Mouse (Mus musculus) myocyte (in vitro differentiated cells): ENCODE measurements around the gene Tesc. TPM values are rescaled to one million over a fixed set of nuclear protein-coding genes. Genes with fewer than 3 reads are reported as not detected.

ENCODE experiments used
- H3K27me3 ChIP-seq: one replicate; pipeline ENCODE4 v1.6.1; 2011; ENCODE audit not compliant: control insufficient read depth, insufficient read depth, insufficient read length
- H3K36me3 ChIP-seq: one replicate; pipeline ENCODE4 v1.6.1; 2011; ENCODE audit not compliant: control insufficient read depth, insufficient read depth
- H3K4me2 ChIP-seq: one replicate; pipeline ENCODE4 v1.6.1; 2011; ENCODE audit warnings: low read depth, control low read depth
- H3K4me3 ChIP-seq: one replicate; pipeline ENCODE4 v1.5.1; 2011; ENCODE audit warnings: mild to moderate bottlenecking, control low read depth, moderate library complexity
- H3K79me2 ChIP-seq: one replicate; pipeline ENCODE4 v1.6.1; 2011; ENCODE audit not compliant: control insufficient read depth, insufficient read depth
- H3ac ChIP-seq: one replicate; pipeline ENCODE4 v1.6.1; 2011; ENCODE audit not compliant: control insufficient read depth, insufficient read length
- CEBPB ChIP-seq: IDR thresholded peaks from 2 replicates; pipeline ENCODE4 v1.6.1; 2011; ENCODE audit warnings: mild to moderate bottlenecking, moderate library complexity; ENCODE audit not compliant: poor library complexity, insufficient read depth, severe bottlenecking
- E2F4 ChIP-seq: IDR thresholded peaks from one replicate; pipeline ENCODE4 v1.6.1; 2011; ENCODE audit warnings: mild to moderate bottlenecking, control low read depth, moderate library complexity; ENCODE audit not compliant: insufficient read depth
- MAX ChIP-seq: IDR thresholded peaks from one replicate; pipeline ENCODE4 v1.6.1; 2011; ENCODE audit warnings: low read depth, mild to moderate bottlenecking, control low read depth
- MYOD1 ChIP-seq, 3 experiments: IDR thresholded peaks; one replicate each; pipeline ENCODE4 v1.6.1; 2011; ENCODE audit warnings: control low read depth in 2 of 3, low read depth in 2 of 3, mild to moderate bottlenecking in 2 of 3, moderate library complexity in 1 of 3; ENCODE audit not compliant: insufficient read length in 2 of 3, control insufficient read depth in 1 of 3
- MYOG ChIP-seq, 3 experiments: IDR thresholded peaks; one replicate each; pipeline ENCODE4 v1.6.1; 2011; ENCODE audit warnings: control low read depth in 2 of 3, low read depth in 2 of 3, mild to moderate bottlenecking in 2 of 3; ENCODE audit not compliant: insufficient read length in 2 of 3, control insufficient read depth in 1 of 3, insufficient read depth in 1 of 3
- POLR2A ChIP-seq: IDR thresholded peaks from one replicate; pipeline ENCODE4 v1.6.1; 2011; ENCODE audit warnings: low read depth, mild to moderate bottlenecking, control low read depth, moderate library complexity; ENCODE audit not compliant: insufficient read length
- POLR2AphosphoS2 ChIP-seq: IDR thresholded peaks from one replicate; pipeline ENCODE4 v1.6.1; 2011; ENCODE audit warnings: low read depth, control low read depth; ENCODE audit not compliant: insufficient read length
- REST ChIP-seq: IDR thresholded peaks from one replicate; pipeline ENCODE4 v1.6.1; 2011; ENCODE audit warnings: mild to moderate bottlenecking, control low read depth, moderate library complexity; ENCODE audit not compliant: insufficient read depth, insufficient read length
- SRF ChIP-seq: IDR thresholded peaks from one replicate; pipeline ENCODE4 v1.6.1; 2011; ENCODE audit warnings: low read depth; ENCODE audit not compliant: control insufficient read depth, insufficient read length
- TCF12 ChIP-seq: IDR thresholded peaks from one replicate; pipeline ENCODE4 v1.6.1; 2011; ENCODE audit warnings: mild to moderate bottlenecking, control low read depth; ENCODE audit not compliant: poor library complexity, insufficient read depth, severe bottlenecking
- TCF3 ChIP-seq: IDR thresholded peaks from one replicate; pipeline ENCODE4 v1.6.1; 2011; ENCODE audit warnings: low read depth, control low read depth; ENCODE audit not compliant: insufficient read length
- USF1 ChIP-seq: IDR thresholded peaks from one replicate; pipeline ENCODE4 v1.6.1; 2011; ENCODE audit warnings: low read depth, mild to moderate bottlenecking, control low read depth, moderate library complexity
- polyA plus RNA-seq: library from polyadenylated mRNA; unstranded; fragments of >200 nt; fragmentation: generic; extraction: Trizol; gene quantifications from one replicate; pipeline ENCODE4 v1.2.1, GENCODE M21; 2012; ENCODE audit warnings: missing spikeins

Gene Tesc
- 3.1 TPM for polyA plus RNA-seq

GRCm38 (mm10) chr5:118027698-118028190, at the start of gene Tesc:
Gene Tesc, plus strand, starts transcription at chr5:118027743.
- H3K79me2 ChIP-seq, result no peaks in the 10 kb centered on the region
- no peak within 1 kb of the TSS for H3ac ChIP-seq
- H3K36me3 ChIP-seq, result no peaks in the 10 kb centered on the region
- H3K4me3 ChIP-seq, result no peak within 1 kb of the TSS
- TF ChIP-seq MAX (no peak), POLR2A (no peak), MYOD1 (IDR thresholded peaks at IDR 0.05; ENCODE audit: control insufficient read depth in 1 of 3, insufficient read length in 2 of 3, low read depth in 2 of 3) (no peak), E2F4 (no peak), USF1 (no peak), POLR2AphosphoS2 (no peak), SRF (no peak), TCF12 (no peak), CEBPB (no peak)
- peak within 1 kb of the TSS; percentile 82 for H3K4me2 ChIP-seq
- peaks cover 46% of the 10 kb centered on the region for H3K27me3 ChIP-seq

- no peak overlapping the region for H3K4me2 ChIP-seq
- H3K27me3 ChIP-seq, result no peaks in the 10 kb centered on the region
Measured at GRCm38 (mm10) chr5:117978159-117978697, 49.3 kb upstream of the Tesc start.

GRCm38 (mm10) chr5:117979082-117979481, 48.5 kb upstream of the Tesc start:
- Histone ChIP-seq H3K79me2 (no peaks in the 10 kb centered on the region), H3K4me2 (no peak overlapping the region), H3K36me3 (peaks cover 3% of the 10 kb centered on the region), H3K27me3 (no peaks in the 10 kb centered on the region), H3ac (no peak overlapping the region), H3K4me3 (no peak overlapping the region)
- TF ChIP-seq MAX (no peak), REST (no peak), E2F4 (no peak), SRF (no peak), POLR2A (no peak), CEBPB (no peak), TCF3 (no peak), USF1 (no peak), MYOD1 (IDR thresholded peaks at IDR 0.05; ENCODE audit: control insufficient read depth in 1 of 3, insufficient read length in 2 of 3, low read depth in 2 of 3) (no peak), MYOG (IDR thresholded peaks at IDR 0.05; ENCODE audit: control insufficient read depth in 1 of 3, insufficient read depth in 1 of 3, insufficient read length in 2 of 3, low read depth in 2 of 3) (no peak), TCF12 (no peak)

More at GRCm38 (mm10) chr5:117978159-117978697, 49.3 kb upstream of the Tesc start:
- Histone ChIP-seq H3K4me3 (no peak overlapping the region), H3K36me3 (peaks cover 3% of the 10 kb centered on the region), H3ac (no peak overlapping the region), H3K79me2 (no peaks in the 10 kb centered on the region)
- TF ChIP-seq POLR2A, result no peak
- TF ChIP-seq E2F4, result no peak
- TF ChIP-seq USF1, result no peak
- no peak for TF ChIP-seq SRF
- no peak for TF ChIP-seq REST
- TF ChIP-seq MAX, result no peak
- TF ChIP-seq POLR2AphosphoS2, result no peak
- no peak for TF ChIP-seq MYOD1 (IDR thresholded peaks at IDR 0.05; ENCODE audit: control insufficient read depth in 1 of 3, insufficient read length in 2 of 3, low read depth in 2 of 3)
- TF ChIP-seq TCF3, result no peak
- TF ChIP-seq MYOG (IDR thresholded peaks at IDR 0.05; ENCODE audit: control insufficient read depth in 1 of 3, insufficient read depth in 1 of 3, insufficient read length in 2 of 3, low read depth in 2 of 3), result no peak
- TF ChIP-seq CEBPB, result no peak
- TF ChIP-seq TCF12, result no peak

GRCm38 (mm10) chr5:117980921-117981320, 46.6 kb upstream of the Tesc start:
- TF ChIP-seq USF1 (no peak), MAX (no peak), E2F4 (no peak), MYOD1 (IDR thresholded peaks at IDR 0.05; ENCODE audit: control insufficient read depth in 1 of 3, insufficient read length in 2 of 3, low read depth in 2 of 3) (no peak), TCF3 (no peak), TCF12 (no peak), POLR2AphosphoS2 (no peak), MYOG (IDR thresholded peaks at IDR 0.05; ENCODE audit: control insufficient read depth in 1 of 3, insufficient read depth in 1 of 3, insufficient read length in 2 of 3, low read depth in 2 of 3) (no peak), CEBPB (no peak), SRF (no peak)
- Histone ChIP-seq H3K4me3 (no peak overlapping the region), H3ac (no peak overlapping the region), H3K36me3 (peaks cover 3% of the 10 kb centered on the region), H3K4me2 (no peak overlapping the region), H3K79me2 (no peaks in the 10 kb centered on the region), H3K27me3 (no peaks in the 10 kb centered on the region)

DNA sequence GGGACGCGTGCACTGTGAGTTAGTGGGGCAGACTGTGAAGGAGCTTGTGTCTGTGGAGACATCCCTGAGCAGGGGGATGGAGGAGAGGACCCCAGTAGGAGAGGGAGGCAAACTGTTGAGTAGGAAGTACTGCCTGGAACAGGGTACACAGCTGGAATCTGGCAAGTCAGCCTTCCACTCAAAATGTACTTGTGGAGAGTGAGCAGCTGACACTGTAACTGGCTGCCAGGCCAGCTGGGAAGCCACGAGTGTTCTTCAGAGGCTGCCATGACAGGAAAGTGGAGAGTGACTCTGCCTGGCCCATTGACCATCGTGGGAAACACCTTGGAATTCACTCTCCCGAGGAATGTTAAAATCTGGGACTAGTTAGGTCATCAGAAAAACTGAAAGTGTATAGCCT, 45.6 kb upstream of the Tesc start:
- Histone ChIP-seq H3K36me3 (peaks cover 3% of the 10 kb centered on the region), H3K4me3 (no peak overlapping the region), H3K79me2 (no peaks in the 10 kb centered on the region), H3ac (no peak overlapping the region), H3K27me3 (no peaks in the 10 kb centered on the region), H3K4me2 (no peak overlapping the region)
- no peak for TF ChIP-seq CEBPB
- no peak for TF ChIP-seq TCF12
- TF ChIP-seq E2F4, result no peak
- TF ChIP-seq MAX, result no peak
- TF ChIP-seq MYOD1 (IDR thresholded peaks at IDR 0.05; ENCODE audit: control insufficient read depth in 1 of 3, insufficient read length in 2 of 3, low read depth in 2 of 3), result no peak
- TF ChIP-seq POLR2A, result no peak
- no peak for TF ChIP-seq TCF3
- TF ChIP-seq POLR2AphosphoS2, result no peak
- no peak for TF ChIP-seq MYOG (IDR thresholded peaks at IDR 0.05; ENCODE audit: control insufficient read depth in 1 of 3, insufficient read depth in 1 of 3, insufficient read length in 2 of 3, low read depth in 2 of 3)
- no peak for TF ChIP-seq REST
- TF ChIP-seq USF1, result no peak
- no peak for TF ChIP-seq SRF
